Mouse (Mus musculus): Measurements from ENCODE around the gene Mcm5. TPM values are rescaled to one million over a fixed set of nuclear protein-coding genes. Genes with fewer than 3 reads are reported as not detected.

The Mcm5 gene
- polyA plus RNA-seq, 1 experiment from 2014 or later = 41.0 TPM

DNA sequence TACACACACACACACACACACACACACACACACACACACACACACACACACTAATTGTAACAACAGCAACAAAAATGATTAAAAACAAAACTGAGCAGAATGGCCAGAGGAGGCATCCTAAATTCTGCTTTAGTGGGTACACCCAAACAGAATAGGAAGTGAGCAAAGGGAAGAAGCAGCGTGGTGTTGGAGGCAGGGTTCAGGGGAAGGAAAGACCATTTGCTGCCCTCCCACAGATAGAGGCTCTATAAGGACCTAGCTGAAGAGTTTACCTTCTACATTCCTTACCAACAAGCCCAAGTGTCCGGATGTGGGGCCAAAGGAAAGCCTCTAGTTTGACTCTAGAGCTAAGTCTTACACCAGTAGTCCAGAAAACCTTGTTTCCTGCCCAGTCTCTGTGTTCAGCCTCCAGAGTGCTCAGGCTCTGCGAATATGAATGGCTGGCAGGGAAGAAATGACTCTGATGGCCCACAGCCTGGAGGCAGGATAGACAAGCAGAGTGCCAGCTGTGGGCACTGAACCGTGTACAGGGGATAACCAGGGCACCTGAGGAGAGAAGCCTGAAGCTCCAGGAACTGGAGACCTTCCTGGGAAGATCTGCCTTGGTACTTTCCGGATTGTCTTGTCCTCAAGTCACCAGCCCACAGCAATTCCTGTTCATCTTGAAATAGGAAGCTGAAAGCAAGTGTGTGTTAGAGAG lies 41.7 kb downstream of the Mcm5 start:
- Histone ChIP-seq H3K9ac (no peak overlapping the region), H3K27me3 (no peaks in the 10 kb centered on the region), H3K4me2 (no peak overlapping the region), H3K4me1 (replicated peaks) (no peaks in the 10 kb centered on the region), H3K27ac (replicated peaks) (no peak overlapping the region), H3K36me3 (no peaks in the 10 kb centered on the region), H3K4me3 (no peak overlapping the region), H3K9me3 (no peaks in the 10 kb centered on the region)
- WGBS = 83% methylated on average over 5 of the region's 5 CpGs
- no peak for ATAC-seq (ENCODE audit: low FRiP score, low read depth)

DNA sequence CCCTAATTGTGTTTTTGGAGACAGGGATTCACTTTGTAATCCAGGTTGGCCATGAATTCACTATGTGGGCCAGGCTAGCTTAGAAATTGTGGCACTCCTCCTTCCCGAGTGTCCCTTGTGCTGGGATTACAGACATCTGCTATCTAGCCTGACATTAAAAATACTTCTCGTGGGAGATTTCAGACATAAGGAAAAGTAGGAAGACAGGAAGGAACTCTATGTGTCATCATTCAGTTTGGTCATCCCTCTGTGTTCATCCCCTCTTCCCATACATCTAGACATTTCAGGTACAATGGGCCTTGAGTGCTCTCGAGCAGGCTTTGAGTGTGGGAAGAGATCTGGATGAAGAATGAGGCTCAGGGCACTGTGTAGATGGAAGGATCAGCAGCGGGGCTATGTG lies 42.4 kb downstream of the Mcm5 start:
- Histone ChIP-seq H3K4me3 (no peak overlapping the region), H3K4me1 (replicated peaks) (no peaks in the 10 kb centered on the region), H3K9me3 (no peaks in the 10 kb centered on the region), H3K27me3 (no peaks in the 10 kb centered on the region), H3K4me2 (no peak overlapping the region), H3K27ac (replicated peaks) (no peak overlapping the region), H3K9ac (no peak overlapping the region), H3K36me3 (no peaks in the 10 kb centered on the region)
- no peak for ATAC-seq (ENCODE audit: low FRiP score, low read depth)
- 81% methylated on average over 4 of the region's 4 CpGs for WGBS

DNA sequence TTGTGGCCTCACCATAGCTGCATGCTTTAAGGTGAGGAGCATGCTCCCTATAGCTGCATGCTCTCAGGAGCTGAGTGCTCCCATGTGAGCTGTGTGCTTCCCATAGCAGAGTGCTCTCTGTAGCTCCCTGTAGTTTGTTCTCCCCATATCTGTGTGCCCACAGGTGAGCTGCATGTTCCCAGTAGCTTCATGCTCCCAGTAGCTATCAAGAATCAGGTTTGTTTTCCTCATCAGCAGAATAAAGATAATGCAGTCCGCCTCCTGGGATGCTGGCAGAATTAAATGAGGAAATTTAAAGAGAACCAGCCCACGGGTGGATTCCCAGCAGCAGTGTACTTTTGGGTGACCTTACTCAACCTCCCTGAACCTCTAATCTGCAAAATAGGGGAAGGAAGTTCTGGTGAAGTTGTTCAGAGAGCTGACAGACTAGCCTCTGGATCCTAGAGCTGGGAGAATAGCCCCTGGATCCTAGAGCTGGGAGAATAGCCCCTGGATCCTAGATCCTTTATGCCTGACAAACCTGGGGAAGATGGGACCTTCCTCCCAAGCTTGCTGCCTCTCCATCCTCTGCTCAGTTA lies 43.2 kb downstream of the Mcm5 start:
- H3K36me3 ChIP-seq = no peaks in the 10 kb centered on the region
- H3K27me3 ChIP-seq = no peaks in the 10 kb centered on the region
- H3K4me1 ChIP-seq (replicated peaks) = no peaks in the 10 kb centered on the region
- ATAC-seq (ENCODE audit: low FRiP score, low read depth) = no peak
- 74% methylated on average over 2 of the region's 2 CpGs for WGBS
- H3K27ac ChIP-seq (replicated peaks) = no peak overlapping the region
- H3K4me3 ChIP-seq = no peak overlapping the region
- no peaks in the 10 kb centered on the region for H3K9me3 ChIP-seq
- H3K4me2 ChIP-seq = no peak overlapping the region
- no peak overlapping the region for H3K9ac ChIP-seq

DNA sequence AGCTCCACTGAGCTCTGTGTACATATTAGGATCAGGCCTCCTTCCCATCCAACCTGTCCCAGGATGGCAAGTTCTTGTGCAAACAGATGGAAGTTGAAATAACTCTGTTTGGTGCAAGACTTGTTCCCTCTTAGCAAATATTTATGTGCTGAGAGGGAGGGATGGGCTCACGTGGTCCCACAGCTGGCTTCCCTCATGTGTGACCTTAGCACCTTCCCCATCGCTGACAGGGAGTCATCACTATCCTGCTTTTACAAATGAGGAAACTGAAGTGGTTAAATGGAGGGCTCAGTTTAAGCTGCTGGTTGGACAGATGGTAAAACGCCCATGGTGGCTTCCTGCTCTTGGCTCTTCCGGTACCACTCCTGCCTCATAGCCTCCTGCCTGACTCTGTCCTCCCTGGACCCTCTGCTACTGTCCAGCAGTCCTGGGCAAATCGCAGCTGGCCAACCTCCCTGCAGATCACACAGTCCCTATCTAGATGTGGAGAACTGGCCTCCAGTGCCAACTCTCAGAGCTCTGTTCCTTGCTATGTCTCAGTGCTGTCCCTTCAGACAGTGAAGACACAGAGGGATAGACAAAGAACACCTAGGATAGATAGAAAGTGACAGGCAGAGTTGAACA lies 45.6 kb downstream of the Mcm5 start:
- Histone ChIP-seq H3K36me3 (no peaks in the 10 kb centered on the region), H3K9ac (no peak overlapping the region), H3K9me3 (no peaks in the 10 kb centered on the region), H3K4me3 (no peak overlapping the region), H3K27me3 (no peaks in the 10 kb centered on the region), H3K4me2 (no peak overlapping the region), H3K4me1 (replicated peaks) (no peaks in the 10 kb centered on the region), H3K27ac (replicated peaks) (no peak overlapping the region)
- no peak for ATAC-seq (ENCODE audit: low FRiP score, low read depth)
- 82% methylated on average over 5 of the region's 5 CpGs for WGBS

DNA sequence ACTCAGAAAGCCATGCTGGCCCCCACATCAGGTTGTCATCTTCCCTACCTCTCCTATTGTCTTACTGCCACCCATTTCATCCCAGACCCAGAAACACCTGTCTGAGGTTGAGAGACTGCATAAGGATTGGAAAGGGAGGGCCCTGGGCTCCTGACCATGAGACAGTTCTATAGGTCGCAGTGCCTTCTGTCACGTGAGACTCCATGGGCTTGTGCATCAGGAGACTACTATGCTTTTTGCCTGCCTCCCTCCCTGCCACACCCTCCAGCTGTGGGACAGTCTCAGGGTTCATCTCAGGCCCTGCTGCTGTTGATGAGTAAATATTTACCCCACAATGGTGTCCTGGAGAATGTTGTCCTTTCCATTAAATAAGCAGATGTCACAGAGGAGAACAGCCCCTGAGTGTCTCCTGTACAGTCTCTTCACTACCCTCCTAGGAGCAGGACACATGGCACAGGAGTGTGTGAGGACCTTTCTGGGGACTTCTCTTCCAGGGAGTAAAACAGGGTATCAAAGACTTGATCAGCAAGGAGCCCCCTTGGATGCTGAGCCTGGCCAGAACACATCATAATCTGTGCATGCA lies 46.5 kb downstream of the Mcm5 start:
- H3K9me3 ChIP-seq = no peaks in the 10 kb centered on the region
- no peaks in the 10 kb centered on the region for H3K4me1 ChIP-seq (replicated peaks)
- no peak overlapping the region for H3K4me3 ChIP-seq
- no peak overlapping the region for H3K9ac ChIP-seq
- no peak overlapping the region for H3K27ac ChIP-seq (replicated peaks)
- no peak for ATAC-seq (ENCODE audit: low FRiP score, low read depth)
- no peak overlapping the region for H3K4me2 ChIP-seq
- no peaks in the 10 kb centered on the region for H3K27me3 ChIP-seq
- H3K36me3 ChIP-seq = no peaks in the 10 kb centered on the region
- 78% methylated on average over 2 of the region's 2 CpGs for WGBS

DNA sequence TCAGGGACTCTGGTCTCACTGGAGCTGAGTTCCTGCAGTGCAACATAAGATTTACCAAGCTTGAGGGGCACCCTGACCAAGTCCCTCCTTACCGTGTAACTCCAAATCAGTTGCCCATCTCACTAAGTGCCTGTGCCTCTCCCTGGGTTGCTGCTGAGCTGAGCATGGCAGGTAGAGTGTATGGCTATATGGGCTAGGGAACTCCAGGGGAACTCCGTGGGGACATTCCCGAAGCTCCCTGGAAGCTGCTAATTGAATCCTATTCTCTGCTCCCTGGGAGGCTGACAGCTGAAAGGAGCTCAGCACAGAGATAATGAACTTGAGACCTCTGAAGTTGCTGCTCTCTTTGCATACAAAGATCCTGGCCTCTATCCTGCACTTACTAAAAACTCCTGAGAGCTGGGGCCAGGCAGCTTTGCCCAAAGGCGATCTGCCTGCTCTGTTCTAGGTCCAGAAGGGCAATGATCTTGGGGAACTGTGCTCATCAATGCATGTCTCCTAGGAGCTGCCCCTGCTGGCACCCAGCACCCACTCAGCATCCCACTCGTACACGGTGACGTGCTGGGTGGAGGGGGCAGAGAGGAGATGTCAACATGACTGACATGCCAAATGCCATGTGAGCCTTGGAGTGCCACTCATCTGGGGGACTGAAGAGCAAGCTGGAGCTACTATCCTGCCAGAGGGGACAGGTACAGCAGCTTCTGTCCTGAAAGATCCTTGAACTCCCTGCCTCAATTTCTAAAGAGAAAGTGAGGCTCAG lies 48.3 kb downstream of the Mcm5 start:
- Histone ChIP-seq H3K9me3 (no peaks in the 10 kb centered on the region), H3K4me2 (no peak overlapping the region), H3K4me1 (replicated peaks) (no peaks in the 10 kb centered on the region), H3K9ac (no peak overlapping the region), H3K36me3 (no peaks in the 10 kb centered on the region), H3K4me3 (no peak overlapping the region), H3K27me3 (no peaks in the 10 kb centered on the region), H3K27ac (replicated peaks) (no peak overlapping the region)
- 29% methylated on average over 7 of the region's 7 CpGs for whole genome bisulfite sequencing
- ATAC-seq (ENCODE audit: low FRiP score, low read depth) = no peak

DNA sequence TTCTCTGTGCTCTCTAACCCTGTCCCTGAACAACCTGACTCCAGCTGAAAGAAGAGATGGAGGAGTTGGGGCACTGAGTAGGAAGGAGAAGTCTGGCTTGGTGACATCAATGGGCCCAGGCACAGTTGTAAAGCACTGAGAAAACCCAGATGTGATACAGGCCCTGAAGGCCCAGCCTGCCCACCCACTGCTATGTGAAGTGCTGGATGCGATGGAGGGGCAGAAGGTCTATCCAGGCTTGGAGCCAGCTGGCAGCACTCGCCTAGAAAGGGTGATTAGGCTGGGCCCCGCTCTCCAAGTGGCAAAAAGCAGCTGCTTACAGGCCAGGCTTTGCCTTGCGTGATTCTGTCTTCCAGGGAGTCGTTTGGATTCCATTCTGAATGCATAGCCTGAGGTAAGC lies 60.0 kb downstream of the Mcm5 start:
- Histone ChIP-seq H3K27me3 (no peaks in the 10 kb centered on the region), H3K4me3 (no peak overlapping the region), H3K4me1 (replicated peaks) (no peaks in the 10 kb centered on the region), H3K27ac (replicated peaks) (no peak overlapping the region), H3K36me3 (no peaks in the 10 kb centered on the region), H3K4me2 (no peak overlapping the region), H3K9ac (no peak overlapping the region), H3K9me3 (no peaks in the 10 kb centered on the region)
- WGBS = 48% methylated on average over 5 of the region's 5 CpGs
- ATAC-seq (ENCODE audit: low FRiP score, low read depth) = peak; percentile 75; the same call in 1 of the 2 replicates

DNA sequence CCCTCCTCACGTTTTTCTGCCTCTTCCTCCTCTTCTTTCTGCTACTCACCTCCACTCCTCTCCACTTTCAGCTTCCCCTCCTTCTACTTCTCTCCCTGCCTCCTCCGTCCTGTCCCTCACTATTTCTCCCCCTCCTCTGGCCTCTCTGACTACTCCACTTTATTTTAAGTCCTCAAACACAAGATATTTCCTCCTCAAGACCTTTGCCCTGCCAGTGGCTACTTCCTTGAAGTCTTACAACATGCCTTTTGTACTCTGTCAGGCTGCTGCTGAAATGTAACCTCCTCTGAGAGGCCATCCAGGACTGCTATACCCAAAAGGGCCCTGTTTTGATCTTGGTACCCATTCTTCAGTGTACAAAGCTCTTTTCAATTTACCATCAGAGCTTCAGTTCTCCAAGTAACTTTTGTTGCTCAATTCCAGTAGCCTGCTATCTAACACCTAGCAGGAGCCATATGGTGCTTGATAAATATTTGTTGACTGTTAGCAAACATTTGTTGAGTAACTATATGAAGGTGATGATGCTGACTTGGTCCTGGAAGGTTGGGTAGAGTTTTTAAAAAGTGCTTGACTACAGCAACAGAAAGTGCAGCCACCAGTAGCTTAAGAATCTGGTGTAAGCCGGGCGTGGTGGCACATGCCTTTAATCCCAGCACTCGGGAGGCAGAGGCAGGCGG lies 62.8 kb downstream of the Mcm5 start:
- Histone ChIP-seq H3K36me3 (no peaks in the 10 kb centered on the region), H3K4me2 (no peak overlapping the region), H3K27me3 (no peaks in the 10 kb centered on the region), H3K9ac (no peak overlapping the region), H3K27ac (replicated peaks) (no peak overlapping the region), H3K4me1 (replicated peaks) (no peaks in the 10 kb centered on the region), H3K9me3 (no peaks in the 10 kb centered on the region), H3K4me3 (no peak overlapping the region)
- ATAC-seq (ENCODE audit: low FRiP score, low read depth) = no peak
- 84% methylated on average over 6 of the region's 6 CpGs for WGBS

Other genes starting within 250 kb of the Mcm5 start
- not detected in 2 replicates for gene Isx, start 236.4 kb upstream of the Mcm5 start, polyA plus RNA-seq (2015; fragmentation: Nextera tagmentation; extraction: Ambion mirVana)
- 32.9 and 37.7 TPM in 2 replicates for gene Hmgxb4, start 116.2 kb upstream of the Mcm5 start, polyA plus RNA-seq (2015; fragmentation: Nextera tagmentation; extraction: Ambion mirVana)
- 35.4 and 40.2 TPM in 2 replicates for gene Tom1, start 75.9 kb upstream of the Mcm5 start, polyA plus RNA-seq (2015; fragmentation: Nextera tagmentation; extraction: Ambion mirVana)
- 14.0 and 15.1 TPM in 2 replicates for gene Hmox1, start 15.9 kb upstream of the Mcm5 start, polyA plus RNA-seq (2015; fragmentation: Nextera tagmentation; extraction: Ambion mirVana)
- 3.1 and 5.7 TPM in 2 replicates for gene Rasd2, start 104.4 kb downstream of the Mcm5 start, polyA plus RNA-seq (2015; fragmentation: Nextera tagmentation; extraction: Ambion mirVana)